Mouse (Mus musculus): ENCODE measurements at regions not wholly inside any gene's neighbourhood (a gene's known extent, or its start where the extent isn't known, plus 50 kb on each side); places are given as distances from the start of the nearest gene placed in this dataset.

DNA sequence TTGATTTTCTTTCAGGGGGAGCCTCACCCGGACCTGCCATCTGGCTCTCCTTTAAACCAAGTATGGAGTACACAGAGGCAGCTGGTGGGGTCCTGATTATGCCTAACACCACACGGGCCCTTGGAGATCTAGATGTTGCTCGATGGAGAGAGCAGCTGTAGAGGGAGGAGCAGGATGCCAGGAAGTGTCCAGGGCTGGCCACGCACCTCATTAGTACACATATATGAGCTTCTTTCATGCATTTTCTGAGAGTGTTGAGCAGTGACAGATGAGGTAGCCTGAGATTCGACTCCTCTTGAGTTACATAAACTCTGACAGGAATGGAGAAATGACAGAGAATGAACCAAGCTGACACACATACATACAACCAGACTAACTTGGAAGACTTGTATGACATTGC, 136.1 kb downstream of the Spata18 start:
- Histone ChIP-seq H3K4me2 (replicated peaks; ENCODE audit: low read depth) (no peak overlapping the region), H3K9me3 (ENCODE audit: control insufficient read depth) (no peaks in the 10 kb centered on the region), H3K9ac (ENCODE audit: low read depth, low read length) (no peak overlapping the region), H3K27me3 (replicated peaks; ENCODE audit: control insufficient read depth, insufficient read depth, low read length) (no peaks in the 10 kb centered on the region), H3K4me1 (replicated peaks; ENCODE audit: control insufficient read depth, insufficient read depth, low read length) (no peaks in the 10 kb centered on the region; the same call in 1 of the 2 replicates), H3K4me3 (ENCODE audit: low read depth, low read length) (no peak overlapping the region), H3K27ac (ENCODE audit: low read depth, low read length) (no peak overlapping the region), H3K36me3 (ENCODE audit: control insufficient read depth, insufficient read depth) (no peaks in the 10 kb centered on the region)
- ATAC-seq = no peak
- WGBS = 72% methylated on average over 5 of the region's 5 CpGs
- no peak for TF ChIP-seq CTCF (IDR thresholded peaks at IDR 0.05; ENCODE audit: low read depth)

- H3K9ac ChIP-seq (ENCODE audit: low read depth, low read length) = no peak overlapping the region
- H3K27me3 ChIP-seq (replicated peaks; ENCODE audit: control insufficient read depth, insufficient read depth, low read length) = no peaks in the 10 kb centered on the region
- H3K4me2 ChIP-seq (replicated peaks; ENCODE audit: low read depth) = no peak overlapping the region
- no peaks in the 10 kb centered on the region for H3K4me1 ChIP-seq (replicated peaks; ENCODE audit: control insufficient read depth, insufficient read depth, low read length)
- H3K27ac ChIP-seq (ENCODE audit: low read depth, low read length) = no peak overlapping the region
- H3K36me3 ChIP-seq (ENCODE audit: control insufficient read depth, insufficient read depth) = no peaks in the 10 kb centered on the region
- no peaks in the 10 kb centered on the region for H3K9me3 ChIP-seq (ENCODE audit: control insufficient read depth)
- no peak for ATAC-seq
- no peak overlapping the region for H3K4me3 ChIP-seq (ENCODE audit: low read depth, low read length)
- no peak for TF ChIP-seq CTCF (IDR thresholded peaks at IDR 0.05; ENCODE audit: low read depth)
- WGBS = 82% methylated on average over 3 of the region's 3 CpGs
Observed at GRCm38 (mm10) chr5:73792216-73792615, 141.0 kb downstream of the Spata18 start.

DNA sequence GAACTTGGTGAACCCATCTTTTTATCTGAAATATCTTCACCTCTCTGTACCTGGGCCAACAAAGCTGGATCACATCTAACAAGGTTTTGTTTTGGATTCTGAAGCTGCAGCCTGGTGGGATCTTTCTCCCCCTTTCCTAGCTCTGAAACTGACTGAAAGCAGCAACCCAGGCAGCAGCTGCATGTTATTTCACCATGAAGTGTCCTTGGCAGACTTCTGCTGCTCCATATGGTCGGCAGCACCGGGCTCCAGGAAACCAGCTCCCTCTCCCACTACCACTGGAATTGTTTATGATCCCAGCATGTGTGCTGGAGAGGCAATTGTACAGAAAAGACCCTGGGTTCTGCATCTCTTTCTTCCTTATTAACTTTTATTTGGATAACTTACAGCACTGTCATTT, 145.0 kb downstream of the Spata18 start:
- no peak overlapping the region for H3K4me2 ChIP-seq (replicated peaks; ENCODE audit: low read depth)
- no peaks in the 10 kb centered on the region for H3K27me3 ChIP-seq (replicated peaks; ENCODE audit: control insufficient read depth, insufficient read depth, low read length)
- no peaks in the 10 kb centered on the region for H3K9me3 ChIP-seq (ENCODE audit: control insufficient read depth)
- H3K27ac ChIP-seq (ENCODE audit: low read depth, low read length) = no peak overlapping the region
- no peak for ATAC-seq
- H3K9ac ChIP-seq (ENCODE audit: low read depth, low read length) = no peak overlapping the region
- no peak overlapping the region for H3K4me3 ChIP-seq (ENCODE audit: low read depth, low read length)
- 61% methylated on average over 2 of the region's 2 CpGs for WGBS
- no peaks in the 10 kb centered on the region for H3K4me1 ChIP-seq (replicated peaks; ENCODE audit: control insufficient read depth, insufficient read depth, low read length)
- H3K36me3 ChIP-seq (ENCODE audit: control insufficient read depth, insufficient read depth) = no peaks in the 10 kb centered on the region
- TF ChIP-seq CTCF (IDR thresholded peaks at IDR 0.05; ENCODE audit: low read depth) = no peak

- no peak overlapping the region for H3K9ac ChIP-seq (ENCODE audit: low read depth, low read length)
- WGBS = 79% methylated on average over 3 of the region's 3 CpGs
- H3K4me2 ChIP-seq (replicated peaks; ENCODE audit: low read depth) = no peak overlapping the region
- no peaks in the 10 kb centered on the region for H3K4me1 ChIP-seq (replicated peaks; ENCODE audit: control insufficient read depth, insufficient read depth, low read length)
- no peak overlapping the region for H3K27ac ChIP-seq (ENCODE audit: low read depth, low read length)
- no peaks in the 10 kb centered on the region for H3K27me3 ChIP-seq (replicated peaks; ENCODE audit: control insufficient read depth, insufficient read depth, low read length)
- no peaks in the 10 kb centered on the region for H3K36me3 ChIP-seq (ENCODE audit: control insufficient read depth, insufficient read depth)
- ATAC-seq = no peak
- no peaks in the 10 kb centered on the region for H3K9me3 ChIP-seq (ENCODE audit: control insufficient read depth)
- no peak for TF ChIP-seq CTCF (IDR thresholded peaks at IDR 0.05; ENCODE audit: low read depth)
- no peak overlapping the region for H3K4me3 ChIP-seq (ENCODE audit: low read depth, low read length)
Observed at GRCm38 (mm10) chr5:73797980-73798379, 146.8 kb downstream of the Spata18 start.

- Histone ChIP-seq H3K27ac (ENCODE audit: low read depth, low read length) (no peak overlapping the region), H3K27me3 (replicated peaks; ENCODE audit: control insufficient read depth, insufficient read depth, low read length) (no peaks in the 10 kb centered on the region), H3K4me2 (replicated peaks; ENCODE audit: low read depth) (no peak overlapping the region), H3K9me3 (ENCODE audit: control insufficient read depth) (no peaks in the 10 kb centered on the region), H3K36me3 (ENCODE audit: control insufficient read depth, insufficient read depth) (no peaks in the 10 kb centered on the region), H3K4me3 (ENCODE audit: low read depth, low read length) (no peak overlapping the region), H3K9ac (ENCODE audit: low read depth, low read length) (no peak overlapping the region), H3K4me1 (replicated peaks; ENCODE audit: control insufficient read depth, insufficient read depth, low read length) (no peaks in the 10 kb centered on the region)
- no peak for TF ChIP-seq CTCF (IDR thresholded peaks at IDR 0.05; ENCODE audit: low read depth)
- 77% methylated on average over 1 of the region's 1 CpGs for WGBS
- no peak for ATAC-seq
Observed at GRCm38 (mm10) chr5:73803431-73803830, 152.3 kb downstream of the Spata18 start.

DNA sequence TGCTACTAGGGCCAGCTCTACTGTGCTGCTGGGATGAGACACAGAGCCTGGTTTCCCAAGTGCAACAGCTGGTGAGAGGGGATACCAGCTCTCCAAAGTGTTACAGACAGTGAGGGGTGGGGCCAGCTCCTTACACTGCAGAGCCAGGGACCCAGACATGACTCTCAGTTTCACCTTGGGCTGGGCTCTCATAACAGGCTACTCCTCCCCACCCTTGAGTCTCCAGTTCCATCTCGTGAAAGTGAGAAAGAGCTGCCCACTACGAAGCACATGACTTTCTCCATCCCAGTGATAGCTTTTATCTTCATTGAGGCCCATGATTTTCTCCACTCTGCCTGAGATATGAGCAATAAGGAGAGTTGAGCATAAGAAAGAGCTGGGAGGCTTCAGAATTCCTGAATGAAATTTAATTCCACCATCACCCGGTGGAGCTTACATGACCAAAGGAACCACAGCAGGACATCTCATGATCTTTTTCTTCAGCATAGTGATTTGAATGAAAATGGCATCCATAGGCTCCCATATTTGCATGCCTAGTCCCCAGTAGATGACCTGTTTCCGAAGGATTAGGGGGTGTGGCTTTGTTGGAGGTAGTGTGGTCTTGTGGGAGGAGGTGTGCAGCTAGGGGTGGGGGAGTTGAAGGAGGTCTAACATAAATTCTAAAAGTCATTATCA, 153.5 kb downstream of the Spata18 start:
- no peaks in the 10 kb centered on the region for H3K4me1 ChIP-seq (replicated peaks; ENCODE audit: control insufficient read depth, insufficient read depth, low read length)
- WGBS = 79% methylated on average over 4 of the region's 4 CpGs
- H3K4me2 ChIP-seq (replicated peaks; ENCODE audit: low read depth) = no peak overlapping the region
- no peak overlapping the region for H3K9ac ChIP-seq (ENCODE audit: low read depth, low read length)
- ATAC-seq = no peak
- no peak overlapping the region for H3K27ac ChIP-seq (ENCODE audit: low read depth, low read length)
- H3K27me3 ChIP-seq (replicated peaks; ENCODE audit: control insufficient read depth, insufficient read depth, low read length) = no peaks in the 10 kb centered on the region
- no peak for TF ChIP-seq CTCF (IDR thresholded peaks at IDR 0.05; ENCODE audit: low read depth)
- H3K4me3 ChIP-seq (ENCODE audit: low read depth, low read length) = no peak overlapping the region
- H3K36me3 ChIP-seq (ENCODE audit: control insufficient read depth, insufficient read depth) = no peaks in the 10 kb centered on the region
- H3K9me3 ChIP-seq (ENCODE audit: control insufficient read depth) = no peaks in the 10 kb centered on the region

GRCm38 (mm10) chr5:73810660-73811059, 159.5 kb downstream of the Spata18 start:
- no peak for ATAC-seq
- no peak for TF ChIP-seq CTCF (IDR thresholded peaks at IDR 0.05; ENCODE audit: low read depth)
- WGBS = 70% methylated on average over 3 of the region's 3 CpGs

More at GRCm38 (mm10) chr5:73810660-73811059, 159.5 kb downstream of the Spata18 start:
- Histone ChIP-seq H3K4me2 (replicated peaks; ENCODE audit: low read depth) (no peak overlapping the region), H3K36me3 (ENCODE audit: control insufficient read depth, insufficient read depth) (no peaks in the 10 kb centered on the region), H3K4me1 (replicated peaks; ENCODE audit: control insufficient read depth, insufficient read depth, low read length) (no peaks in the 10 kb centered on the region), H3K27ac (ENCODE audit: low read depth, low read length) (no peak overlapping the region), H3K4me3 (ENCODE audit: low read depth, low read length) (no peak overlapping the region), H3K9me3 (ENCODE audit: control insufficient read depth) (no peaks in the 10 kb centered on the region), H3K9ac (ENCODE audit: low read depth, low read length) (no peak overlapping the region), H3K27me3 (replicated peaks; ENCODE audit: control insufficient read depth, insufficient read depth, low read length) (no peaks in the 10 kb centered on the region)

Data from intestine, postnatal 0 days (tissue).